ENCODE assay signal across 8 mouse cellular contexts in genomic region chr1:19208641-19209358, GRCm38 (mm10). TPM values are rescaled to one million over a fixed set of nuclear protein-coding genes. Genes with fewer than 3 reads are reported as not detected.
DNase-seq lines count a peak whose midpoint lies in the region; ATAC-seq and TF ChIP-seq lines count a peak whose summit lies in the region.

Gene Tfap2b (plus strand): TSS chr1:19208914.

- H3K9me3 ChIP-seq in embryonic facial prominence, embryonic 11.5 days (replicated peaks; ENCODE audit: control insufficient read depth, low read length): no peaks in the 10 kb centered on the region
- no peaks in the 10 kb centered on the region for H3K9me3 ChIP-seq in intestine, embryonic 16.5 days (ENCODE audit: control insufficient read depth, low read length)
- no peaks in the 10 kb centered on the region for H3K9me3 ChIP-seq in neural tube, embryonic 13.5 days

- no peaks in the 10 kb centered on the region for H3K4me1 ChIP-seq in kidney, adult 2 months (ENCODE audit: control insufficient read depth, insufficient read depth, low read length)
- no peaks in the 10 kb centered on the region; the same call in 1 of the 2 replicates for H3K4me1 ChIP-seq in embryonic facial prominence, embryonic 11.5 days (ENCODE audit: control insufficient read depth, insufficient read depth, low read length)
- peaks cover 4% of the 10 kb centered on the region; the same call in 1 of the 2 replicates for H3K4me1 ChIP-seq in intestine, embryonic 16.5 days (ENCODE audit: control insufficient read depth, insufficient read depth, low read length)
- peaks cover 14% of the 10 kb centered on the region for H3K4me1 ChIP-seq in neural tube, embryonic 13.5 days (replicated peaks)

- no peak for TF ChIP-seq CTCF in kidney, adult 2 months (conservative IDR thresholded peaks at IDR 0.05; ENCODE audit: insufficient read depth, insufficient read length, low read depth, low read length)

- H3K36me3 ChIP-seq in kidney, adult 2 months (ENCODE audit: control insufficient read depth, insufficient read depth, low read length): no peaks in the 10 kb centered on the region
- H3K36me3 ChIP-seq in embryonic facial prominence, embryonic 11.5 days (replicated peaks; ENCODE audit: control insufficient read depth, insufficient read depth, low read depth, low read length): no peaks in the 10 kb centered on the region
- H3K36me3 ChIP-seq in intestine, embryonic 16.5 days (ENCODE audit: control insufficient read depth, insufficient read depth, low read length): no peaks in the 10 kb centered on the region
- no peaks in the 10 kb centered on the region for H3K36me3 ChIP-seq in neural tube, embryonic 13.5 days

- H3K27ac ChIP-seq in kidney, adult 2 months (ENCODE audit: insufficient read depth, low read depth, low read length): peak within 1 kb of the TSS; percentile 90
- peak within 1 kb of the TSS; percentile 56 for H3K27ac ChIP-seq in embryonic facial prominence, embryonic 11.5 days (replicated peaks; ENCODE audit: low read depth, low read length)
- no peak within 1 kb of the TSS for H3K27ac ChIP-seq in intestine, embryonic 16.5 days (ENCODE audit: low read length)
- peak within 1 kb of the TSS; percentile 84 for H3K27ac ChIP-seq in neural tube, embryonic 13.5 days (replicated peaks)

- peaks cover 4% of the 10 kb centered on the region for H3K27me3 ChIP-seq in kidney, adult 2 months (replicated peaks; ENCODE audit: control insufficient read depth, insufficient read depth, low read length)
- H3K27me3 ChIP-seq in embryonic facial prominence, embryonic 11.5 days (ENCODE audit: control insufficient read depth, insufficient read depth, low read length): peaks cover 19% of the 10 kb centered on the region
- H3K27me3 ChIP-seq in intestine, embryonic 16.5 days (replicated peaks; ENCODE audit: control insufficient read depth, insufficient read depth, low read length): peaks cover 45% of the 10 kb centered on the region
- peaks cover 45% of the 10 kb centered on the region for H3K27me3 ChIP-seq in neural tube, embryonic 13.5 days

- peak within 1 kb of the TSS; percentile 67 for H3K9ac ChIP-seq in embryonic facial prominence, embryonic 11.5 days (replicated peaks; ENCODE audit: low read length)
- no peak within 1 kb of the TSS for H3K9ac ChIP-seq in intestine, embryonic 16.5 days (ENCODE audit: low read depth, low read length)
- H3K9ac ChIP-seq in neural tube, embryonic 13.5 days: peak within 1 kb of the TSS; percentile 79

- peak; percentile 48 for DNase-seq in kidney, adult 2 months
- no peak for DNase-seq in kidney, postnatal 36 days
- no peak for DNase-seq in embryonic facial prominence, embryonic 11.5 days (ENCODE audit: low spot score)
- no peak for DNase-seq in right cerebral cortex, postnatal 14 days
- DNase-seq in layer of hippocampus, adult 9-11 months: no peak
- no peak for DNase-seq in cerebellum, adult 18-20 months

- no peak for TF ChIP-seq POLR2A in kidney, adult 2 months (IDR thresholded peaks at IDR 0.05; ENCODE audit: low read depth, low read length)

- H3K4me3 ChIP-seq in kidney, adult 2 months (ENCODE audit: insufficient read depth, low read depth, low read length): peak within 1 kb of the TSS; percentile 47
- peak within 1 kb of the TSS; percentile 25 for H3K4me3 ChIP-seq in embryonic facial prominence, embryonic 11.5 days (ENCODE audit: low read depth, low read length)
- H3K4me3 ChIP-seq in intestine, embryonic 16.5 days (ENCODE audit: low read length): peak within 1 kb of the TSS; percentile 29
- peak within 1 kb of the TSS; percentile 48 for H3K4me3 ChIP-seq in neural tube, embryonic 13.5 days

- ATAC-seq in embryonic facial prominence, embryonic 11.5 days (replicated peaks; ENCODE audit: insufficient number of reproducible peaks, low FRiP score, low TSS enrichment, low read depth): no peak
- no peak for ATAC-seq in intestine, embryonic 16.5 days
- ATAC-seq in neural tube, embryonic 13.5 days (ENCODE audit: low read depth): peak; percentile 66; the same call in 1 of the 2 replicates

- H3K4me2 ChIP-seq in embryonic facial prominence, embryonic 11.5 days (ENCODE audit: low read depth, low read length): peak within 1 kb of the TSS; percentile 26
- H3K4me2 ChIP-seq in intestine, embryonic 16.5 days (ENCODE audit: low read depth, low read length): peak within 1 kb of the TSS; percentile 50
- peak within 1 kb of the TSS; percentile 55 for H3K4me2 ChIP-seq in neural tube, embryonic 13.5 days

- WGBS in kidney, adult 2 months: 9% methylated on average over 26 of the region's 26 CpGs
- 1% methylated on average over 26 of the region's 26 CpGs for WGBS in embryonic facial prominence, embryonic 11.5 days
- 3% methylated on average over 26 of the region's 26 CpGs for WGBS in intestine, embryonic 16.5 days
- WGBS in neural tube, embryonic 13.5 days: under 1% methylated on average over 26 of the region's 26 CpGs

RNA-seq across cellular contexts. Expression of gene Tfap2b, which starts in this region (rescaled TPM):
- polyA plus RNA-seq in kidney, adult 2 months (2012; rRNA removed): 36.0 and 44.2 TPM in 2 replicates
- polyA plus RNA-seq in embryonic facial prominence, embryonic 11.5 days (2014; fragmentation: Nextera tagmentation; extraction: Ambion mirVana): 22.9 and 29.1 TPM in 2 replicates
- 0.22 TPM in 2 replicates for polyA plus RNA-seq in intestine, embryonic 16.5 days (2015; fragmentation: Nextera tagmentation; extraction: Ambion mirVana)
- 75.0 and 76.0 TPM in 2 replicates for polyA plus RNA-seq in neural tube, embryonic 13.5 days (2015; fragmentation: Nextera tagmentation; extraction: Ambion mirVana)

Comparison
In these comparisons a context has a peak if more than half of its experiments do, and no peak if none do; other contexts are left out.
1. RNA of gene Tfap2b (polyA plus RNA-seq): 75.0 to 76.0 TPM in neural tube, embryonic 13.5 days, 36.0 to 44.2 TPM in kidney, adult 2 months and 22.9 to 29.1 TPM in embryonic facial prominence, embryonic 11.5 days; 0.22 TPM in intestine, embryonic 16.5 days; every median in the first group is over 10 times any median in the second.
2. Peak in every context shown above with its lines, with median percentiles within 50 percentile points of each other: H3K4me3 ChIP-seq and H3K4me2 ChIP-seq.